Mouse (Mus musculus) thymus, adult 2 months (tissue): ENCODE results near the gene Tfap2a. TPM values are rescaled to one million over a fixed set of nuclear protein-coding genes. Genes with fewer than 3 reads are reported as not detected.

Experiments
- DNase-seq: peaks from one replicate; pipeline ENCODE4 v3.0.0; 2021
- H3K27ac ChIP-seq: fragments of 200-500 bp; 2 replicates; pipeline ENCODE4 v1.5.1; 2012; ENCODE audit warnings: low read length, control low read depth; ENCODE audit not compliant: control insufficient read depth, insufficient read depth
- H3K27me3 ChIP-seq: fragments of 200-500 bp; 2 replicates; pipeline ENCODE4 v1.6.1; 2012; ENCODE audit warnings: mild to moderate bottlenecking, low read length, moderate library complexity, mixed read lengths; ENCODE audit not compliant: control insufficient read depth, insufficient read depth
- H3K36me3 ChIP-seq: fragments of 200-500 bp; 2 replicates; pipeline ENCODE4 v1.6.1; 2012; ENCODE audit warnings: mild to moderate bottlenecking, low read length, moderate library complexity; ENCODE audit not compliant: control insufficient read depth, insufficient read depth
- H3K4me1 ChIP-seq: fragments of 200-500 bp; replicated peaks from 2 replicates; pipeline ENCODE4 v1.6.1; 2012; ENCODE audit warnings: low read length; ENCODE audit not compliant: control insufficient read depth, insufficient read depth
- H3K4me3 ChIP-seq: fragments of 200-500 bp; 2 replicates; pipeline ENCODE4 v1.5.1; 2012; ENCODE audit warnings: mild to moderate bottlenecking, low read length, control low read depth, moderate library complexity; ENCODE audit not compliant: control insufficient read depth, insufficient read depth
- CTCF ChIP-seq: fragments of 200-500 bp; IDR thresholded peaks from 2 replicates; pipeline ENCODE4 v1.5.1; 2012; ENCODE audit warnings: mild to moderate bottlenecking, control low read depth, low read length, moderate library complexity, borderline replicate concordance; ENCODE audit not compliant: control insufficient read depth, poor library complexity, insufficient read depth; ENCODE audit errors: extremely low read depth
- POLR2A ChIP-seq: fragments of 200-500 bp; IDR thresholded peaks from 2 replicates; pipeline ENCODE4 v1.6.1; 2012; ENCODE audit warnings: mild to moderate bottlenecking, low read length, control low read depth, moderate library complexity; ENCODE audit not compliant: control insufficient read depth, poor library complexity, insufficient read depth; ENCODE audit errors: extremely low read depth
- WGBS: fragments of 180-500 bp; shearing (Covaris S2); methylation state at CpG from one replicate; pipeline ENCODE4 v1.1.7; 2018; 5-methylcytosine and 5-hydroxymethylcytosine counted together
- polyA plus RNA-seq: library from polyadenylated mRNA; depleted of rRNA; stranded (reverse); fragments of >200 nt; gene quantifications from 2 replicates; pipeline ENCODE4 v1.2.3, GENCODE M21; 2012

Tfap2a gene
- polyA plus RNA-seq, 1 experiment: 2.0 TPM

GRCm38 (mm10) chr13:40748785-40749602 lies 10.8 kb upstream of the Tfap2a start:
- Histone ChIP-seq H3K27me3 (no peaks in the 10 kb centered on the region; the same call in 1 of the 2 replicates), H3K36me3 (no peaks in the 10 kb centered on the region), H3K4me1 (no peaks in the 10 kb centered on the region), H3K4me3 (no peak overlapping the region), H3K27ac (no peak overlapping the region)
- no peak for DNase-seq
- 14% methylated on average over 19 of the region's 19 CpGs for WGBS
- TF ChIP-seq CTCF (no peak), POLR2A (no peak)

DNA sequence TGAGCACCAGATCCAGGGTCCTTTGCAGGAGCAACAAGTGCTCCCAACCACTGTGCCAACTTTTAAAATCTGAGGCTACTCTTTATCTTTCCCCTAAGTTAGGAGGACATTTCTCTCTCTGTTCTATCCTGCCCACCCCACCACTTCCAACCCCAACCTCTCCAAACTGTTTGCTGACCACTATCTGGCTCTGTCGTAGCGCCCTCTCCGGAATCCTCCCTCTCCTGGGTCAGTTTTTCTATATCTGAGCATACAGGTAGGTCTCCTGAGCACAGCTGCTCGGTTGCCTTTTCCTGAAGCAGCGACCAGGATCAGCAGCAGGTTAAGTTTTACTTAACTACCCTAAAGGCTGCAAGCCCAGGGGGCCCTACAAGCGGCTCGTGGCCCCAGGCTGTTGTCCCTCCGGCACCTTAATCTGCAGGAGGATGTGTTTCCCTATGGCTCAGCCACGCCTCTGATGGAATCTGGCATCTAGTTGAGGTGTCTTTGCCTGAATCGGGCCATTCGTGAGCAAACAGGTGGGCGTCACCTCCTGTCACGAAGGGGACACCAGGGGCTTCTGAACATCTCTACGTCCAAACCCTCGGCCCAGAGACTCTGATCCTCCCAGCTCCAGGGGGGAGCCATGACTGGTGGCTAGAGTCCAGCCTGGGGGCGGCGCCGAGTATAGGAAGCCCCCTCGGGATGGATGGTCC lies 6.1 kb upstream of the Tfap2a start:
- H3K27ac ChIP-seq: no peak overlapping the region
- WGBS: 10% methylated on average over 19 of the region's 19 CpGs
- peaks cover 11% of the 10 kb centered on the region for H3K27me3 ChIP-seq
- H3K36me3 ChIP-seq: no peaks in the 10 kb centered on the region
- TF ChIP-seq POLR2A: no peak
- TF ChIP-seq CTCF: no peak
- no peak overlapping the region for H3K4me3 ChIP-seq
- DNase-seq: no peak
- H3K4me1 ChIP-seq: no peaks in the 10 kb centered on the region

- WGBS: 44% methylated on average over 4 of the region's 4 CpGs
- peaks cover 14% of the 10 kb centered on the region for H3K27me3 ChIP-seq
- H3K36me3 ChIP-seq: no peaks in the 10 kb centered on the region
- H3K27ac ChIP-seq: no peak overlapping the region
- no peaks in the 10 kb centered on the region for H3K4me1 ChIP-seq
- DNase-seq: no peak
- TF ChIP-seq POLR2A (no peak), CTCF (no peak)
- no peak overlapping the region for H3K4me3 ChIP-seq
These were observed 5.0 kb upstream of the Tfap2a start for GRCm38 (mm10) chr13:40743221-40743620.

- H3K4me1 ChIP-seq: no peaks in the 10 kb centered on the region
- no peak overlapping the region for H3K4me3 ChIP-seq
- peaks cover 19% of the 10 kb centered on the region for H3K27me3 ChIP-seq
- no peak for TF ChIP-seq POLR2A
- TF ChIP-seq CTCF: no peak
- H3K27ac ChIP-seq: no peak overlapping the region
- H3K36me3 ChIP-seq: no peaks in the 10 kb centered on the region
- DNase-seq: no peak
- WGBS: 6% methylated on average over 25 of the region's 25 CpGs
These were observed 3.8 kb upstream of the Tfap2a start for GRCm38 (mm10) chr13:40741841-40742550.

- Histone ChIP-seq H3K36me3 (no peaks in the 10 kb centered on the region), H3K4me3 (no peak overlapping the region), H3K4me1 (no peaks in the 10 kb centered on the region), H3K27ac (no peak overlapping the region), H3K27me3 (peaks cover 19% of the 10 kb centered on the region)
- TF ChIP-seq POLR2A: no peak
- no peak for TF ChIP-seq CTCF
- WGBS: 4% methylated on average over 7 of the region's 7 CpGs
- DNase-seq: no peak
These were observed 3.3 kb upstream of the Tfap2a start for GRCm38 (mm10) chr13:40741436-40741835.

GRCm38 (mm10) chr13:40740727-40741360 lies 2.7 kb upstream of the Tfap2a start:
- 7% methylated on average over 19 of the region's 19 CpGs for WGBS
- no peaks in the 10 kb centered on the region for H3K4me1 ChIP-seq
- H3K36me3 ChIP-seq: no peaks in the 10 kb centered on the region
- TF ChIP-seq POLR2A (no peak), CTCF (no peak)
- H3K27ac ChIP-seq: no peak overlapping the region
- no peak overlapping the region for H3K4me3 ChIP-seq
- peaks cover 22% of the 10 kb centered on the region for H3K27me3 ChIP-seq
- DNase-seq: no peak
